Mouse (Mus musculus) heart, embryonic 16.5 days (tissue): ENCODE measurements at regions not wholly inside any gene's neighbourhood (a gene's known extent, or its start where the extent isn't known, plus 50 kb on each side); places are given as distances from the start of the nearest gene placed in this dataset.

Experiments used
- ATAC-seq: fragments of 200-750 bp; cut with Nextera tagmentation; replicated peaks from 2 replicates; pipeline ENCODE4 v1.8.0; 2017; ENCODE audit warnings: moderate number of reproducible peaks; ENCODE audit not compliant: insufficient read depth, low FRiP score; ENCODE audit errors: extremely low read depth
- H3K27ac ChIP-seq: fragments of 300-500 bp; sonication (generic); 2 replicates; pipeline ENCODE4 v1.5.1; 2014; ENCODE audit warnings: mild to moderate bottlenecking, low read length, control low read depth, moderate library complexity
- H3K27me3 ChIP-seq: fragments of 300-500 bp; sonication (generic); 2 replicates; pipeline ENCODE4 v1.6.1; 2014; ENCODE audit warnings: low read length, mixed read lengths; ENCODE audit not compliant: control insufficient read depth, insufficient read depth
- H3K36me3 ChIP-seq: fragments of 300-500 bp; sonication (generic); 2 replicates; pipeline ENCODE4 v1.6.1; 2014; ENCODE audit not compliant: control insufficient read depth, insufficient read depth
- H3K4me1 ChIP-seq: fragments of 300-500 bp; sonication (generic); 2 replicates; pipeline ENCODE4 v1.6.1; 2014; ENCODE audit warnings: low read length, mixed read lengths; ENCODE audit not compliant: control insufficient read depth, insufficient read depth
- H3K4me2 ChIP-seq: fragments of 300-500 bp; sonication (generic); 2 replicates; pipeline ENCODE4 v1.6.1; 2014; ENCODE audit warnings: low read depth, mild to moderate bottlenecking, control low read depth, low read length
- H3K4me3 ChIP-seq: fragments of 300-500 bp; sonication (generic); 2 replicates; pipeline ENCODE4 v1.5.1; 2014; ENCODE audit warnings: mild to moderate bottlenecking, control low read depth, low read length
- H3K9ac ChIP-seq: fragments of 300-500 bp; sonication (generic); 2 replicates; pipeline ENCODE4 v1.6.1; 2014; ENCODE audit warnings: low read length, control low read depth
- H3K9me3 ChIP-seq: fragments of 300-500 bp; sonication (generic); replicated peaks from 2 replicates; pipeline ENCODE4 v1.6.1; 2016; ENCODE audit warnings: low read length; ENCODE audit not compliant: control insufficient read depth
- WGBS: fragments of 180-500 bp; shearing (Covaris S2); extraction: QIAGEN DNeasy Blood & Tissue Kit; methylation state at CpG from one replicate; pipeline ENCODE4 v1.1.7; 2014; 5-methylcytosine and 5-hydroxymethylcytosine counted together

GRCm38 (mm10) chr7:63833676-63834075 is 83.0 kb upstream of the E030018B13Rik start:
- H3K27ac ChIP-seq, result no peak overlapping the region
- H3K4me3 ChIP-seq, result no peak overlapping the region
- no peaks in the 10 kb centered on the region for H3K36me3 ChIP-seq
- ATAC-seq, result no peak
- WGBS, result 79% methylated on average over 6 of the region's 6 CpGs
- no peaks in the 10 kb centered on the region for H3K27me3 ChIP-seq
- no peaks in the 10 kb centered on the region for H3K4me1 ChIP-seq
- H3K9ac ChIP-seq, result no peak overlapping the region
- H3K9me3 ChIP-seq, result no peaks in the 10 kb centered on the region
- no peak overlapping the region for H3K4me2 ChIP-seq

- no peaks in the 10 kb centered on the region for H3K27me3 ChIP-seq
- no peaks in the 10 kb centered on the region for H3K9me3 ChIP-seq
- H3K4me2 ChIP-seq, result no peak overlapping the region
- no peaks in the 10 kb centered on the region for H3K36me3 ChIP-seq
- no peak overlapping the region for H3K27ac ChIP-seq
- no peak overlapping the region for H3K9ac ChIP-seq
- H3K4me1 ChIP-seq, result no peaks in the 10 kb centered on the region
- no peak overlapping the region for H3K4me3 ChIP-seq
- no peak for ATAC-seq
Observed at GRCm38 (mm10) chr7:63835958-63836357, 80.7 kb upstream of the E030018B13Rik start.
